Mouse (Mus musculus) brain, adult 2 months (tissue): ENCODE data around the gene Tbc1d32.
A peak's percentile ranks its signal among the peaks of the same experiment; 100 is the strongest.

Experiments
- DNase-seq: peaks from one replicate; pipeline ENCODE4 v3.0.0; 2011; ENCODE audit warnings: low read depth, low spot score

Gene Tbc1d32

DNA sequence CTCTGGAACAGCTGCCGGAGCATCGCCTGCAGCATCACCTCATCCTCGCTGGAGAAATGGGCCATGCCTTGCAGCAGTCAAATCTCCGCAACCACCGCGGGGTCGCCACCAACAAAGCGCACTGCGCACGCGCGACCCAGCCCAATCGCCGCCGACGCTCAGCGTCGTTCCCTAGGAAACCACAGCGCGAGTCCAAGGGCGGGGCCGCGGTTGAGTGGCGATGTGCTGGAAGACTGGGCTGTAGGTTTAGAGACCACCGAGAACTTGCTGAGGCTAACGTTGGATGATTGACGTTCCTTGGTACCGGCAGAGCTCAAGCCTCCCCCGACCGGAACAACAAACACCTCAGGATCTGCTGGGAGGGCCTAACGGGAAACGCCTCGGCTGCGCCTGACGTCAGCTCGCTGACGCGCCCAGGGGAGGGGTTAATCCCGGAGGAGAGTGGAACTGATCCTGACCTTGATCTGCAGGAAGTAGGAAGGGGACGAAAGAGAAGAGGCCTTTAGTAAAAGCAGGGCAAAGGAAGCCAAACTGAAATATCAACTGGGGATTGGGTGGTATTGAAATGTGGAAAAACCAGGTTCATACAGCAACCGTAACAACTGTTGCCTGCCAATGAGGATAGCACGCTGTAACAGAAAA lies at the start of gene Tbc1d32:
Gene Tbc1d32 (minus strand): TSS at position 122 of the 642 bp plus-strand sequence.
- DNase-seq: peak; percentile 96

- DNase-seq: peak; percentile 27
Measured at GRCm38 (mm10) chr10:56227771-56228275, 666 bp downstream of the Tbc1d32 start.

GRCm38 (mm10) chr10:56215797-56216196 lies 12.7 kb downstream of the Tbc1d32 start:
- DNase-seq: no peak

DNA sequence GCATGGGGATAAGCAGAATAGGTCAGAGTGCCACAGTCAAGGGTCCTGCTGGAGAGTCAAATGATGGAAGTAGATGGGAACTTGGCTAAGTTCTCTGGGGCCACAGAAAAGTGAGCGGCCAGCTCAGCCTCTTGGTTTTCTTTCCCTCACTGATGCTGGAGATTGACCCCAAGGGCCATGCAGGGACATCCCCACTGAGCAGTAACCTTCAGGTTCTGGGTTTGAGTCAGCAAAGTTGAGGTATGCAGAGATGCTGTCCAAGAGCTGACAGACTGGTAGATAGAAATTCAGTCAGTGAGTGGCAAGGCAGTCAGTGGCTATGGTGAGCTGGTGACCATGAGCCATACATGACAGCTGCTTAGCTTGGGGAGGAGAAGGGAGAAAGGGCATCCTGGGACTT lies 18.1 kb downstream of the Tbc1d32 start:
- no peak for DNase-seq

DNA sequence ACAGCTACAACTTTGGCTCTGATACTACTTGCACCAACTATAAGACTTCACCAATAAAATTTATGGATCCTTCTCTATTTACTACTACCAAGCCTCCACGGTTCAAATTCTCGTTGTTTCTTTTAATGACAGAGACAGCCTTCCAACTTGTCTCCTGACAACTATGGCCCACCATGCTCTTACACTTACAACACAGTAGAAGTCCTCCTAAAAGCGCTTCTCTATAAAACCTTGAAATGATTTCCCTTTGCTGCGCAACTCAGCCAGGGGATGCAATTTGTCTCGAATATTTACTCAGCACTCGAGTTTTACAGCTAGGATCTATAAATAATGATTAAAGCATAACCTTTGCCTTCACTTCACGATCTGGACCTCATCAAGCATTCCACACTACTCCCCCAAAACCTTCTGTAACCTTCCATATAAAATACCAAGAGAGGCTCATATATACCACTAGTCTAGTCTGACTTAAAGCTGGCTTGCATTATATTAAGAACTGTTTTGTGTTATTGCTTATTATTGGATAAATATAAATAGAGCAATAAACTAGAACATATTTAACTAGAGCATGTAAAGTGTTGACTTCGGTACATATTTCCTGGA lies 21.6 kb downstream of the Tbc1d32 start:
- no peak for DNase-seq

GRCm38 (mm10) chr10:56204348-56204747 lies 24.1 kb downstream of the Tbc1d32 start:
- DNase-seq: peak; percentile 32

- no peak for DNase-seq
Measured at GRCm38 (mm10) chr10:56199902-56200301, 28.6 kb downstream of the Tbc1d32 start.

- DNase-seq: peak; percentile 17
Measured at GRCm38 (mm10) chr10:56198691-56199090, 29.8 kb downstream of the Tbc1d32 start.

DNA sequence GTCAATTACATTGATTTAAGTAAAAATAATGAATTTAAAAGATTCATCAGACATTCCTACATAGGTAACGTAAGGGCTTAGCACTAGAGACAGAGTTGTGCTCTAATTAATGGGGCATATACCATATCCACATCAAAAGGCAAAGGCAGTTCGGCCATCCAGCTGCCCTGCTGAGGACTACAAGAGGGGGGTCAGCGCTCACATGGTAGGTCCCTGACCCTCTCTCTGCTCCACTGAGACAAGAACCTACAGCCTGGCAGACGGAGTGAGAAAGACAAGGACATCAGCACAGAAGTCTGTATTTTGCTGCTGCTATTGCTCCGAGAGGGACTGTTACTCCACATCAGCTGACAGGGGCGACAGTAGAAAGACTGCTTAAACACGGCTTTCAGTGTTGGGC lies 34.2 kb downstream of the Tbc1d32 start:
- DNase-seq: no peak

GRCm38 (mm10) chr10:56181727-56182126 lies 46.8 kb downstream of the Tbc1d32 start:
- DNase-seq: no peak

DNA sequence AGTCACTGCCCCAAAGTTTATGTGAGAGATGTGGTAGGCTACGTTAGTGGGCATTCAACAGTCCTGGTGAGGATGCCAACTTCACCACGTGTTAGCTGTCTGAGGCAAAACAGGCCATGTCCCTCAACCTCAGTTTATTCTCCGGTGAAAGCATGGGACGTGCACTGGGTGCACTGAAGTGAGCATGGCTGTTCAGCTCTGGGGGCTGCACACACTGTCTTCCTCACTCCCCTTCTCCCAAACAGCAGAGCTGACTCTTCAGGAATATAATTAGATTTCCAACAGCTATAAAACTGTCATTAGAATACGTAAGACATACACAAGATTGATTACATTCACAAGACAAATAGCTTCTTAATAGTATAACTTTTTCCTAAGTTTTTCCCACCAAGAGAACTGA lies 55.3 kb downstream of the Tbc1d32 start:
- DNase-seq: no peak

- peak; percentile 31 for DNase-seq
Measured at GRCm38 (mm10) chr10:56167721-56168120, 60.8 kb downstream of the Tbc1d32 start.

DNA sequence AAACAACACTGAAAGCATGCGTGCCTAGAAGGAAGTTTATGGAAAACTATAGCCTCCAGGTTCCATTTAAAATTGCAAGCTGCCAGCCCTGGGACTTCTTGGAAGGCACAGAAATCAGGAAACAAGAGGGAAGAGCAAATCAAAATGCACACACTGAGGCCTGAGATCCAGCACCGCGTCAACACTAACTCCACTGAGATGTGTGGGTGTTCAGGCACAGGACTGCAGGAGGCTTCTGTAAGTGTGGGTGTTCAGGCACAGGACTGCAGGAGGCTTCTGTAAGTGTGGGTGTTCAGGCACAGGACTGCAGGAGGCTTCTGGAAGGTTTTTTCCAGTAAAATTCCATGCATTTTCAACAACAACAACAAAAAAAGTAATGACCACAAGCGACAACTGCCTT lies 62.7 kb downstream of the Tbc1d32 start:
- peak; percentile 68 for DNase-seq

DNA sequence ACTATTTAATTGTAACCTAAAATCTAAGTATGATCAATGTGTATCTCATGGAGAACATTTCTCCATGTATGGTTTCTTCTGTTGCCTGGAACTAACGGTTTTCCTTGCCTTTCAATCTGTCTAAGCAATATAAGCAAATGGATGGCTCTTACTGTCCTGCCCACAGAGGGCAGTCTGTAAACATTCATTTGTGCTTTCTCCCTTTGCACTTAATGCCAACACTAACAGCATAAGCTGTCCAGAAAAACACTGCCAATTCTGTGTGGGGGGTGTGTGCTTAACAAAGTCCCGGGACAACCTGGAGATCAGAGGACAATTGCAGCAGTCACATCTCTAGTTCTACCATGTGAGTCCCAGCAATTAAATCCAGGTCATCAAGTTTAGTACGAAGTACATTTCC lies 64.1 kb downstream of the Tbc1d32 start:
- peak; percentile 28 for DNase-seq

GRCm38 (mm10) chr10:56158748-56159147 lies 69.7 kb downstream of the Tbc1d32 start:
- DNase-seq: no peak

DNA sequence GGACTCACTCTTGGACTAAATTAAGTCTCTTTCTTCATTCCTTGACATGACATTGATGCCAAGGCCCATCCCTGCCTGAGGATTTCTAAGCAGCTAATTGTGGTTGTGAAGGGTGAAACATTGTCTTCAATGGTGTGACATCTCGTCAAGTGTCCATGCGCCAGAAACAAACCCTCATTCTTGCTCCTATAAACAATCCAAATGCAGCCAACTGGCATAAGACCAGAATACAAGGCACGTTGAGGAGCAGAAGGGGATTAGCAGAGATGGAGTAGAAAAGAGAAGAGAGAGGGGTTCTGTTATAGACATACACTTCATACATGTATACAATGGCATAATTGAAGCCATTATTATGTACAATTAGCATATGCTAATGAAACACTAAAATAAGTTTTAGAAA lies 70.3 kb downstream of the Tbc1d32 start:
- DNase-seq: no peak

- DNase-seq: no peak
Measured at GRCm38 (mm10) chr10:56156956-56157355, 71.5 kb downstream of the Tbc1d32 start.

- no peak for DNase-seq
Measured at GRCm38 (mm10) chr10:56148920-56149319, 79.6 kb downstream of the Tbc1d32 start.

DNA sequence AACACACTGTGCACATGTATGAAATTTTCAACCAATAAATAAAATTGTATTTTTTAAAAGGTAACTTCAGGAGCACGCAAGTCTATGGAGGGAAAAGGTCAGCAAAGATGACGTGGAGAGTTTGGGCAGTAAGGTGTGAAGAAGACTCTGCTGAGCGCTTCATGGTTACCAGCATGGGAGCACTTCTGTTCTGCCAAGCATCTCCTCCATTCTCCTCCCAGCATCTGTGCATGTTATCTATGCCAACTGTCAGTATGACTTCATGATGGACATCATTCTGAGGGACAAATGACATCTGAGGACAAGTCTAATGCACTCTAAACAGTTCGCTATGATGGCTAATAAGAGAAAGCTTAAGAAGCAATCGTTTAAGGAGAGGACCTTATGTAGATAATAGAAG lies 91.3 kb downstream of the Tbc1d32 start:
- DNase-seq: peak; percentile 44

DNA sequence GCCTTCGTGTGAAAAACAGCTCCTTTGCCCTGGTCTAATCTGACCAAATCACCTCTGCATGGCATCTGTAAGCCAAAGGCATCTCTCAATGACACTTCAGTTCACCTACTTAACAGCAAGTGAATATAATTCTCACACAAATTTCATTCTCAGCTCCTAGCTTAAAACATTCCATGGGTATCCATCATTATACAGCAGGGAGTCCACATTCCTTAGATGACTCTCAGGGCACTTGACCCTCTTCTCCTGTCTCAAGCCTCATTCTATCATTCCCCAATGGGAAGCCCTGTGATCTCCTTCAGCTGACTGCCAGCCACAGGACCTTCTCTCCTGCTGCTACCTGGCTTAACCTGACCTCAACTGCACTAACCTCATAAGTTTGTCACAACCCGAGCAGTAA lies 98.8 kb downstream of the Tbc1d32 start:
- no peak for DNase-seq

GRCm38 (mm10) chr10:56126972-56127371 lies 101.5 kb downstream of the Tbc1d32 start:
- no peak for DNase-seq

DNA sequence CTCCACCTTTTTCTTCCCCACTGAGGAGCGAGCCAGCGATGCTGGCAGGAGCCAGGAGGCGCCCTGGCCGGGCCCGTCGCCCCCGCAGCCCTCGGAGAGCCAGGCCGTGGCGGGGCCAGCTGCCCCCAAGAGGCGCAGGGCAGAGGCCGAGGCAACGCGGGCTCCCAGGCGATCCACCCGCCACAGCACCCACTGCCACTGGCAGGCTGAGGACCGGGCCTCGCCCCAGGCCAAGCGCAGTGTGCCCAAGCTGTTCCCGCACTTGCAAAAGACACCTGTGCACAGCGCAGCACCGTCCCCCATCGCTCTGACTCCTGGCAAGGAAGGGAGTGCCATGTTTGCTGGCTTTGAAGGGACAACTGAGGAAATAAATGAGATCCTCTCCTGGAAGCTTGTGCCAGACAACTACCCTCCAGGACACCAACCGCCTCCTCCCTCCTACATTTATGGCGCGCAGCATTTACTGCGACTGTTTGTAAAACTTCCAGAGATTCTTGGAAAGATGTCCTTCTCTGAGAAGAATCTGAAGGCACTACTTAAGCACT lies 112.8 kb downstream of the Tbc1d32 start:
- DNase-seq: peak; percentile 78
